Mouse (Mus musculus) testis, adult 2 months (tissue): ENCODE measurements around the gene Pabpc6.

Source experiments
- CTCF ChIP-seq: fragments of 200-500 bp; IDR thresholded peaks from 2 replicates; pipeline ENCODE4 v1.5.1; 2012; ENCODE audit warnings: low read depth, mild to moderate bottlenecking, inconsistent platforms, low read length, moderate library complexity; ENCODE audit not compliant: control insufficient read depth, insufficient read depth, insufficient replicate concordance
- POLR2A ChIP-seq: fragments of 200-500 bp; IDR thresholded peaks from 2 replicates; pipeline ENCODE4 v1.6.1; 2012; ENCODE audit warnings: low read depth, mild to moderate bottlenecking, inconsistent platforms, low read length, moderate library complexity; ENCODE audit not compliant: control insufficient read depth

DNA sequence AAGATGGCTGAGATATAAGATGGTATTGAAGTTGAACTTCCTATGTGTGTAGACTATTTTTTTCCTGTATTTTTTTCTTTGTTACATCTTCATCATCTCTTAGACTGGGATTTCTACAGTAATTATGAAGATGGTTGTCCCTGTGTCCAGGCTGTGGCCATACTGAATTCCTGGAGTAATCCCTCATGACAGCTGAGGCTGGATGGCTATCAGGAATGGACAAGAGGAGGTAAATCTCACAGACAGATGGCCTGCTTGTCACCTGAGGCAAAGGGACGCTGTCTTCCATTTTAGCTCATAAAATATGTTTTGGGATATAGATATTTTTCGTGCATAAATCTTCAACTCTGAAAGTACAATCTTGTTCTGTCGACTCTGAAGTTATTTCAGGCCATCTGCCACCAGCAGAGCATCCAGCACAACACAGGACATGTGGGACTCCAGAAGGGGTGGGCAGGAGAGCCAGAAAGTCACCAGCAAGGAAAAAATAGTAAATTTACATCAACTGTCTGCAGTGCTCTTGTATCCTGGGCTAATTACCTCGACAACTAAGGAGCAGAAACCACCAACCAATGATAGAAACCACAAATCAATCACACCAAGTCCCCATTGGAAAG lies 14.1 kb upstream of the Pabpc6 start:
- TF ChIP-seq CTCF = no peak
- no peak for TF ChIP-seq POLR2A
